Mouse (Mus musculus) erythroblast, embryonic 14.5 days (primary cell): Measurements from ENCODE around the gene Szt2.

ENCODE experiments used
- GATA1 ChIP-seq: IDR thresholded peaks from 2 replicates; pipeline ENCODE4 v1.6.1; 2012; ENCODE audit warnings: low read length, inconsistent platforms, mixed read lengths
- TAL1 ChIP-seq: IDR thresholded peaks from 3 replicates; pipeline ENCODE4 v1.6.1; 2012; ENCODE audit warnings: low read length, inconsistent platforms, mixed read lengths

GRCm38 (mm10) chr4:118409142-118409900 lies at the start of gene Szt2, which contains the start of gene Med8:
- TF ChIP-seq GATA1 (no peak), TAL1 (no peak)
